Mouse (Mus musculus) cerebellum, postnatal 25 days (tissue): ENCODE data around the gene Odf3l2.
A peak's percentile ranks its signal among the peaks of the same experiment; 100 is the strongest.

Source experiments
- DNase-seq, 2 experiments: peaks; one replicate each; pipeline ENCODE4 v3.0.0; 2021; ENCODE audit warnings: mixed read lengths in 2 of 2

The Odf3l2 gene

GRCm38 (mm10) chr10:79670071-79670888, 24.7 kb upstream of the Odf3l2 start:
- peak in 1 of 2 experiments; percentile 36 for DNase-seq

- peak; percentile 85 to 89 for DNase-seq
Observed at GRCm38 (mm10) chr10:79669576-79670057, 24.1 kb upstream of the Odf3l2 start.

DNA sequence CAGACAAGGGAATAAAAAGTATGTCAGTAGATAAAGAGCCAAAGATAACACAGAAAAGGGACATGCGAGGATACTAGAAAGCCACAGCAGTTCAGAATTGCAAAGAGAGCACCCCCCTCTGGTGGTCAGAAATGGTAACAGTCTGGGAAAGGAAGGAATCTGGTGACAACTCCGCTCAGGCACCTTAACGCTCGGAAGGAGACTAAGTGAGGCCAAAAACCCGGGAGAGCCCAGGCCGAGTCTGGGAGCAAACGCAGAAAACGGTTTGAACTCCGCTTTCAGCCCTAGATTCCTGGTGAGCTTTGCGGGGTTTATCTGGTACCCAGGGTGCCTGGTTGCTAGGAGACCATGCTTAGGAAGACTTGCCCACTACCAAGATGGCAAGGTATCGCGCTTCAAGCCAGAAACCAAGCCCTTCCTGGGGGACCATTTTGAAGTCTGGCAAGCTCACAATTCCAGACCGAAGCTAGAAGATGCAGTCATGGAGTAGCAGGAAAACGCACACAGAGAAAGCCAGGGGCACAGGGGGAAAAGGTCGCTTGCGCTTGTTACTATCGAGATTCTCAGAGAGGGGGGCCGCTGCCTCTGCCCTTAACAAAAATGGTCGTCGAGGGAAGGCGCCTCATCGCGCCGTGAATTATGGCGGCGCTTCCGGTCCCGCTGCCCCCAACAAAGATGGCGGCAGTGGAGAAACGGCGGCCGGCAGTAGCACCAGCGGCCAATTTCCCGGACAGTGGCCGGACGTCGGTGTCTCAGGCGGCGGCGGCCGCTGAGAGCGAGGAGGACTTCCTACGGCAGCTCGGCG, 23.4 kb upstream of the Odf3l2 start, which contains the start of gene Tpgs1:
Gene Tpgs1, plus strand, starts transcription at position 599 of the 805 bp plus-strand sequence.
- peak; percentile 93 to 94 for DNase-seq

GRCm38 (mm10) chr10:79668076-79668475, 22.5 kb upstream of the Odf3l2 start:
- DNase-seq = peak in 1 of 2 experiments; percentile 22

DNA sequence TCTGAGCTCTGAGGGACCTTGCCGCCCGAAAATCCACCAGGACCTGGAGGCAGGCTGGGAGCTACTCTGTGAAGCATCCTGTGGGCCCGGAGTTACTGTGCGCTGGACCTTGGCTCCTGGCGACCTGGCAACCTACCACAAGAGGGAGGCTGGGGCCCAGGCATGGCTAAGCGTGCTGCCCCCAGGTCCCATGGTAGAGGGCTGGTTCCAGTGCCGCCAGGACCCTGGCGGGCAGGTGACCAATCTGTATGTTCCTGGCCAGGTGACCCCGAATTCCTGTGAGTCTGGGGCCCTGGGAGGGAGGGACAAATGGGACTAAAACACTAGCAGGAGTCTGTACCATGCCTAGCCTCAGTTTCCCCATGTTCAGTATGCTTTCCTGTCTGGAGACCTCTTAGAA, 21.0 kb upstream of the Odf3l2 start:
- no peak for DNase-seq

GRCm38 (mm10) chr10:79665051-79665450, 19.5 kb upstream of the Odf3l2 start:
- DNase-seq = no peak

DNA sequence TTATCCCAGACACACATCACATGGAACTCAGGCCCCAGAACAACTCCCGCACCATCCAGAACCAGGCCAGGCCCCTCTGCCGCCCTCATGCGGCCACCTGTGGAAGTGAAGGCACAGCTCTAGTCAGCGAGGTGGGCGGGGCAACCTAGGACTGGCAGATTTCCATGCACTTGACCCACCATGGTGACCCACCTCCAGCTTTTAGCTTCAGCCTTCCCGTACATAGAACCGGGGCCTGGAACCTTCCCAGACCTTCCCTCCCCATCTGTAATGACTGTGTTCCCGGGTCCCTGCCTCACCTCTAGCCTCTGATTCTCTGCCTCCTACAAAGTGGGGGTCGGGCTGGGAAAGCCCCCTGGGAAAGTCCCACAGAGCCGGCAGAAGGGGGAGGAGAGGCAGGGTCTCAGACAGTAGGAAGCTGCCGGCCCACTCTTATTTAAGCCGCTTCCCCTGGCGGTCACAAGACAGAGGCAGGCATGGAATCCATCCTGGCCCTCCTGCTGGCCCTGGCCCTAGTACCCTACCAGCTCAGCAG, 18.7 kb upstream of the Odf3l2 start, which contains the start of gene Madcam1:
Gene Madcam1, plus strand, starts transcription at position 429 of the 535 bp plus-strand sequence.
- peak; percentile 80 to 88 for DNase-seq

GRCm38 (mm10) chr10:79661861-79662260, 16.3 kb upstream of the Odf3l2 start:
- DNase-seq = no peak

- DNase-seq = no peak
Observed at GRCm38 (mm10) chr10:79660298-79660697, 14.8 kb upstream of the Odf3l2 start.

GRCm38 (mm10) chr10:79658829-79659228, 13.3 kb upstream of the Odf3l2 start:
- no peak for DNase-seq

GRCm38 (mm10) chr10:79654946-79655395, 9.4 kb upstream of the Odf3l2 start:
- no peak for DNase-seq

GRCm38 (mm10) chr10:79652789-79653188, 7.3 kb upstream of the Odf3l2 start:
- DNase-seq = no peak

- DNase-seq = peak; percentile 86 to 93
Observed at GRCm38 (mm10) chr10:79649070-79649751, 3.7 kb upstream of the Odf3l2 start.

- peak; percentile 69 to 80 for DNase-seq
Observed at GRCm38 (mm10) chr10:79638486-79639204, 6.9 kb downstream of the Odf3l2 start.

GRCm38 (mm10) chr10:79637128-79638110, 8.1 kb downstream of the Odf3l2 start, which contains the start of gene Shc2:
Shc2 (minus strand) TSS chr10:79637918.
- peak; percentile 86 to 94 for DNase-seq

GRCm38 (mm10) chr10:79636287-79636686, 9.3 kb downstream of the Odf3l2 start:
- peak in 1 of 2 experiments; percentile 65 for DNase-seq

GRCm38 (mm10) chr10:79633006-79633777, 12.3 kb downstream of the Odf3l2 start:
- DNase-seq = no peak

- DNase-seq = no peak
Observed at GRCm38 (mm10) chr10:79631432-79631831, 14.1 kb downstream of the Odf3l2 start.

DNA sequence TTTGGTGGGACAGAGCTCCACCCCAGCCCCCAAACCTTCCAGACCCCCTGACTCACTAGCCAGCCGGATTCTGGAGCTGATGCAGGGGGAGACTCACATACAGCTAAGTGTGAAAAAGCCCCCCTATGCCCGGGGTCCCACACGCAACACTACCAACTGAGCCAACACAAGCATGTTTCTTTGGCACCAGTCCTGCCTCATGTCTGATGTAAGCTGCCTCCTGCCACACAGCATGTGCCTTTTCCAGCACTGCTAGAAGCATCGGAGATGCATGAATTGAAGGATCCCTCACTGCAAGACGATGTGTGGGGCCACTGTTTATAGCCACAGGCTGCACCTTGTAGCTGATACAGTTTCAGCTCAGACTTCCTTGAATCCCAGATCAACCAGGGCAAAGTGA, 17.2 kb downstream of the Odf3l2 start:
- DNase-seq = no peak
